Mouse (Mus musculus) macrophage (primary cell): ENCODE measurements at regions not wholly inside any gene's neighbourhood (a gene's known extent, or its start where the extent isn't known, plus 50 kb on each side); places are given as distances from the start of the nearest gene placed in this dataset.

Source experiments
- H3K27ac ChIP-seq: fragments of 350-480 bp; formaldehyde crosslinking; 2 replicates; pipeline ENCODE4 v1.9.0; 2021
- H3K36me3 ChIP-seq: fragments of 350-480 bp; formaldehyde crosslinking; 2 replicates; pipeline ENCODE4 v1.9.0; 2021; ENCODE audit errors: inconsistent target
- H3K4me3 ChIP-seq: fragments of 350-480 bp; formaldehyde crosslinking; 2 replicates; pipeline ENCODE4 v1.9.0; 2021; ENCODE audit errors: inconsistent target
- H3K79me2 ChIP-seq: fragments of 350-480 bp; formaldehyde crosslinking; 2 replicates; pipeline ENCODE4 v1.9.0; 2021; ENCODE audit errors: inconsistent target
- WGBS: methylation state at CpG from one replicate; pipeline ENCODE4 v1.1.7; 2026; ENCODE audit warnings: inconsistent platforms; ENCODE audit not compliant: missing documents; 5-methylcytosine and 5-hydroxymethylcytosine counted together

DNA sequence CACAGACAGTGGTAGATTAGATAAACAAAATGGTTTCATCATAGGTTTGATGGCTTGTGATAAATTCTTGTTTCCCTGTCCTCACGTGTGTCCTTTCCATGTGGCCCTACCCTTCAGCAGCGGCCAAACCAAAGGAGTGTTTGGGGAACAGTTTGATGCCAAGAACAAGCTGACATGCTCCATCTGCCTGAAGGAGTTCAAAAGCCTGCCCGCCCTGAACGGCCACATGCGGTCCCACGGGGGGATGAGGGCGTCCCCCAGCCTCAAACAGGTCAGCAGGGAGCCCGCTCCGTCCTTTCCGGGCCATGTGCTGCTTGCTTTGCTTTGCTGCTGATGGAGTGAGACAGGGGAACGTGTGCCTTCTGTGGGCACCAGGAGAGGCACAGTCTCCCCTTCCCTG is 51.0 kb upstream of the Mrps10 start:
- Histone ChIP-seq H3K4me3 (no peak overlapping the region), H3K27ac (no peak overlapping the region), H3K79me2 (no peaks in the 10 kb centered on the region), H3K36me3 (peaks cover 20% of the 10 kb centered on the region; the same call in 1 of the 2 replicates)
- 91% methylated on average over 11 of the region's 11 CpGs for WGBS

DNA sequence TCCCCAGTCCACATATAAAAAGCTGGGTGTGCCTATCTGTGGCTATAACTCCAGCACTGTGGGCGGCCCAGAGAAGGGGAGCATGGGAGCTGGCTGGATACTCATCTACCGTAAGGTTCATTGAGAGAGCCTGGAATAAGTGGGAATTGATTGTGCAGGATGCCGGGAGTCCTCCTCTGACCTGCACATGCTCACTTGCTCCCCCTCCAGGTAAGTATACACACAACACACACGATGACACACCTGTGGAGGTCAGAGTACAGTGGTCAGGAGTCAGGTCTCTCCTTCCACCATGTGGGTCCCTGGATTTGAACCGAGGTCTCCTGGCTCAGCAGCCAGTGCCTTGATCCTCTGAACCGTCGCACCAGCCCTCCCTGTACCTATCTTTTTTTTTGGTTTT is 55.5 kb upstream of the Mrps10 start:
- Histone ChIP-seq H3K4me3 (no peak overlapping the region), H3K27ac (no peak overlapping the region), H3K79me2 (no peaks in the 10 kb centered on the region), H3K36me3 (peaks cover 20% of the 10 kb centered on the region; the same call in 1 of the 2 replicates)
- WGBS, result 92% methylated on average over 6 of the region's 7 CpGs

DNA sequence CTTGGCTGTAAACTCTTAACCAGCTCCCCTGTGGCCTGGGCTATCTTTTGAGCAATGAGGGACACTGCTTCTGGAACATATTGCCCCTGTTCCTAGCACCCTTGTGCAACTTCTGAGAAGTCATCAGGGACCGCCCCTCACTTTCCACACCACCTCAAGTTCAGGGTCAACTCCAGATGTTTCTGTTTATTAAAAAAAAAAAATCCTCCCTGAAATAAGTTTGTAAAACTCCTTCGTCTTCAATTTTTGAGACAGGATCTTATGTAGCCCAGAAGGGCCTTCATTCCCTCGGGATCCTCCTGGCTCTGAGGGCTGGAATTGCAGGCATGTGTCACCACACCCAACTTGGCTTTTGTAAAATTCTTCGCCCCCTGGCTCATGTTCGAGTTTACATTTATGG is 57.4 kb upstream of the Mrps10 start:
- Histone ChIP-seq H3K36me3 (peaks cover 20% of the 10 kb centered on the region; the same call in 1 of the 2 replicates), H3K27ac (no peak overlapping the region), H3K79me2 (no peaks in the 10 kb centered on the region), H3K4me3 (no peak overlapping the region)
- WGBS, result 93% methylated on average over 3 of the region's 5 CpGs

DNA sequence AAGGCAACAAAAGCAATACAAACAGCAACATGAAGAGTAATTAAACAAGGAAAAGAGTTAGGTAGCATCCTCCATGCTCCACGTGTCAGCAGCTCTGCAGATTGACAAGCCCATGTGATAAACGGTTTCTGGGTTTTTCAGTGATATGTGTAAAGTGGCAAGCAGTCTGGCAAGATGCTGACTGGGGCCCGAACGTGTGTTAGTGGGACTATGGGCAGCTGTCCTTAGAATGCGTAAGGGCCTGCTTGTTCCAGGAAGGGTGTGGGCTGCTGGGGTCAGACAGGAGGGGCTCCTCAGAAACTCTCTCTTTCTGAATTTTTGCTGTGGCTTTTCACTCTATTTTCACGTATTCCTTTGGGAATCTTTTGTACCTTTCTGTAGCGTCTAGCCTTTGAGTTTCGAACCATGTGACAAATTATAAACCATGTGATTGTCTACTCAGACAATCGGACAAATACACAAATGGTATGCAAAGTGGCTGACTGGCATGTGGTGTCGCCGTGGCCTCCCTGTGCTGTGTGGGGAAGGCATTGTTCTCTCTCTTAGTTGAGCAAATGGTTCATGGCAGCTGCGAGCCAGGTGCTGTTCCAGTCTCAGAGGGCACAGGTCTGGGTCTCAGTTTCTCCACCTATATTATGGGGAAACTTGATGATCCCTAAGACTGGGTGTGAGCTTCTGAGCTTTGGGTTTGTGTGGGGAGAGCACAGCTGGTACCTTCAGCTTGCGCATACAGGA is 62.5 kb upstream of the Mrps10 start:
- Histone ChIP-seq H3K36me3 (no peaks in the 10 kb centered on the region), H3K27ac (no peak overlapping the region), H3K4me3 (no peak overlapping the region), H3K79me2 (no peaks in the 10 kb centered on the region; the same call in 1 of the 2 replicates)
- WGBS, result 92% methylated on average over 13 of the region's 13 CpGs

DNA sequence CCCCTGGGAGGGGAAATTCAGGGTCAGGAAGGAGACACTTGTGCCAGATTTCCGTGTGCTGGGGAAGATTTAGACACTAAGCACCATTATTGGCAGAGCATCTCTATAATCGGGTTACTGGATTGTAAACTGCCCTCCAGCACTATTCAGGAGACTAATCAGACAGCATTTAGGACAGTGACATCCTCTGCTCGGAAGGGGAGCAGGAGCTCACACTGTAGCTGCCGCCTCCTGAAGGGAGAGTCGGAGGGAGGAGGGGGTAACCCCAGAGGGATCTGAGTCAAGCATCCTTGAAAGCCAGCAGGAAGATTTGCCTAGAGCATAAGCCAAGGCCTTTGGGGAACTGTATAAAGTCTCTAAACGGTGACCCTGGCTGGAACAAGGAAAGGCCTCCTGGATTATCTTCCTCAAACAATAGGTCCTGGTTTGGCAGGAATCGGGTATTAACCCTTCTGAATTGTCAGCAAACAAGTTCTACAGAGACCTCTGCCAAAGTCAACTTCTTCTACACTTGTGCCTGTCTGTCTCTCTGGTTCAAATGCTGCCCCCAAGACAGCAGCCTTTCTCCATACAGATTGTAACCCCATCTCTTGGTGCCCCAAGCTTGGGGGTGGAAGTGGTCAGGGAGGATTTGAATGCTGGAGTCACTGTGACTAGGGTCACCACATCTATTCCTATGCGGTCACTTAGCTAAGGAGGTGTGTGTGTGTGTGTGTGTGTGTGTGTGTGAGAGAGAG is 64.1 kb upstream of the Mrps10 start:
- Histone ChIP-seq H3K79me2 (peaks cover 11% of the 10 kb centered on the region; the same call in 1 of the 2 replicates), H3K27ac (no peak overlapping the region), H3K36me3 (no peaks in the 10 kb centered on the region), H3K4me3 (no peak overlapping the region)
- 92% methylated on average over 7 of the region's 8 CpGs for WGBS

DNA sequence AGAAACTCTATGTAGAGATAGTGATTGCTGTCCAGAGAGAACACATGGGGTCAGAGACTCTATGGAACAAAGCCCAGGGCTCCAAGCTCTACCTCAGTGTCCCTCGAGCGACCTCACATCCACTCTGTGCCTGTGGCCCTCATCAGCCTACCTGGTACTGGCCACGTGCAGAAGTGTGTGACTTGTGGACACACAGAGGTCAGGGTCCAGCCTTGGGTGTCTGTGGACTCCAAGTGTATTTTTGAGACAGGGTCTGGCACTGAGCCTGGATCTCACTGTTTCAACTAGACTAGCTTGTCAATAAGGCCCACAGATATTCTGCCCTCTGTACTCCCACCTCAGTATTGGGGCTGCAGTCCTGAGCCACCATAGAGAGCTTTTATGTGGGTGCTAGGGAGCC is 65.1 kb upstream of the Mrps10 start:
- Histone ChIP-seq H3K36me3 (no peaks in the 10 kb centered on the region), H3K79me2 (peaks cover 17% of the 10 kb centered on the region), H3K27ac (no peak overlapping the region), H3K4me3 (no peak overlapping the region)
- 97% methylated on average over 3 of the region's 3 CpGs for WGBS

DNA sequence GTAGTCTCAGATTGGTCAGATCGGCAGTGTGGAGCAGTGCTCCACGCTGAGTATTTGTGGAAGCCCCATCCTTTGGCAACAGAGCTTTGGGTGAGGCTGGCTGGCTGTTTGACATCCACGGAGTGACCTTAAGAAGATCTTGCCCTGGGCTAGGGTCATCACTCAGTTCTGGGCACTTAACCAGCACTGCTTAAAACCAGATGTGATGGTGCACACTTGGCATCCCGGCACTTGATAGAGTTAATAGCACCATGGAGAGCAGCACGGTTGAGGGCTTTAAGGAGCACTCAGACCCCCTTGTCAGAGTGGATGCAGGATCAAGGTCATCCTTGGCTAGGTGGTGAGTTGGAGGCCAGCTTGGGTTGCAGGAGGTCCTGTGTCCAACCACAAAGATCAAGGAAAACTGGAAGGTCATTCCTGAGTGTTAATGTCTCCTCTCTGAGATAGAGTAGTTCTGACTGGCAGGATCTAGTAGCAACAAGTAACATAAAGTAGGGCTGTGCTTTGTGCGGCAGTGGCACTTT is 70.2 kb upstream of the Mrps10 start:
- peaks cover 42% of the 10 kb centered on the region for H3K79me2 ChIP-seq
- no peak overlapping the region for H3K4me3 ChIP-seq
- 94% methylated on average over 6 of the region's 6 CpGs for WGBS
- no peak overlapping the region for H3K27ac ChIP-seq
- no peaks in the 10 kb centered on the region for H3K36me3 ChIP-seq

DNA sequence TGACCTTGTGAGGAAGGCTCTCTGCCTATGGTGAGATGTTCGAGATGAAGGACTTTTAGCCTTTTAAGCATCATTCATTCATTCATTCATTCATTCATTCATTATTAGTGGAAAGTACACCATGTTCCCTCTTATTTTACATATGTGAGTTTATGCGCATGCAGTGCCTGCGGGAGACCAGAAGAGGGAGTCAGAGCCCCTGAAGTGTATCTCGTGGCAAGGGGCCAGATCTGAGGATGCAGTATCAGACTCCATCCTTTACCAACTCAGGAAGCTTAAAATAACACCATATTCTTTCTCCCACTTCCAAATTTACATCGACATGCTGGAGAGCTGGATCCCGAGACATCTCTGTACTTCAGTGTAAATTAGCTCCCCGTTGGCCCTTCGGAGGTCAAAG is 70.7 kb upstream of the Mrps10 start:
- Histone ChIP-seq H3K36me3 (no peaks in the 10 kb centered on the region), H3K79me2 (peaks cover 47% of the 10 kb centered on the region), H3K27ac (no peak overlapping the region), H3K4me3 (no peak overlapping the region)
- 96% methylated on average over 8 of the region's 8 CpGs for WGBS

DNA sequence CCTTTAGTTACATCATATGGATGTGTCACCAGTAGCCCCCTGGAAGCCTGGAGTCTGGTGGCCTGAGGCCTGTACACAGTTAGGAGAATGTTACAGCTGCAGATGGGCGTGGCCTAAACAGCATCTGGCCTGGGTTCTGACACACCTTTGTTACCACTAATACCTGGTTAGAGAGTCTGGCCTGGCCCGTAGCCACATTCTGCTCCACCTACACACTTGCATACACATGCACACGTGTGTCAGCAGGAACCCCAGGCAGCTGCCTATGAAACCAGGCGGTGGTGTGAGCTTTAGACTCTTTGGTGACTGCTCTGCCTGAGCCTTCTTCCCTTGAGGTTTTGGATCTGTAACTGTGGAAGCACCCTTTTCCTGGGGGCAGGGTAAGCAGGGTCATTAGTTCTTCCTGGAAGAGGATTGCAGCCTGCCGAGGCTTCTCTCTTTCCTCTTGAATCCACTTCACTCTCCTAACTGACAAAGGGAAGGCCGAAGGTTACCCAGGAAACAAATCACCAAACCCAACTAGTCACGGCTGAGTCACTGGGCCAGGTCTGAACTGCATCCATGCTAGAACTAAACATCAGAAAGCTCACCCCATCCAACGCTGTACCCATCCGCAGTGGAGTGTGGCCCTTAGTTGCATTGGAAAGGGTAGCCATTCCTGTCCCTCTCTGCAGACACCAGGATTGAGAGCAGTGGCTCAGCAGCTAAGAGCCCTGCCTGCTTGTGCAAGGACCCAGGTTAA is 71.8 kb upstream of the Mrps10 start:
- Histone ChIP-seq H3K27ac (peak overlapping the region; percentile 95), H3K79me2 (peaks cover 55% of the 10 kb centered on the region), H3K36me3 (no peaks in the 10 kb centered on the region), H3K4me3 (no peak overlapping the region)
- WGBS, result 82% methylated on average over 9 of the region's 9 CpGs

DNA sequence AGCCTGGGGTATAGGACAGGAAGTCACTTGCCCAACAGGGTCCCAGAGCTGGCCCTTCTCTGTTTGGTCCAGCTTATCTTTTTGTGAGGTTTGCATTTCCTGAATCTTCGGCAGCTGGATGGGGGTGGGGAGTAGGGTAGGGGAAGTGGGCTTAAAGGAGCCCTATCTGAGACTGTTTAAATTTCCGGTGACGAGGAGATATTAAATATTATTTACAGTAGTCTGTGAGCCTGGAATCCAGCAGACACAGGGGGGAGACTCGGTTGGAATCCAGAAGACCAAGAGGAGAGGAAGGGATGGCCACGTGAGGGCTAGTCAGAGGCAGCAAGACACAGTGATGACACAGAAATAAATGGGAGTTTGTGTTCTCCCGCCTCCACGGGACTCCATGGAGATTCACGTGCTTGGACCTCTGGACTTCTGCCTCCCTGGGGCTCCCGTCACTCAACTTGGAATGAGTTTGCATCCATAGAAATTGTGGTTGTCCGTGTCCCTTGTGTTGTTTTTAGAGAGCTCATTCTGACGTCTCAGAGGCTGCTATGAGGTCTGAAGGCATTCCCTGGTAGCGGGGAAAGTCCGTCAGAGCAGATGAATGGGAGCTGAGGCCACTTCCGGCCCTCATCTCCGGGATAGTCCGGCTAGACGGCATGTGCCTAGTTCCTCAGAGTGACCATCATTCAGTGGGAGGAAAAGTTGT is 73.2 kb upstream of the Mrps10 start:
- Histone ChIP-seq H3K36me3 (no peaks in the 10 kb centered on the region), H3K27ac (peak overlapping the region; percentile 95), H3K4me3 (no peak overlapping the region), H3K79me2 (peaks cover 61% of the 10 kb centered on the region)
- 4% methylated on average over 16 of the region's 17 CpGs for WGBS

DNA sequence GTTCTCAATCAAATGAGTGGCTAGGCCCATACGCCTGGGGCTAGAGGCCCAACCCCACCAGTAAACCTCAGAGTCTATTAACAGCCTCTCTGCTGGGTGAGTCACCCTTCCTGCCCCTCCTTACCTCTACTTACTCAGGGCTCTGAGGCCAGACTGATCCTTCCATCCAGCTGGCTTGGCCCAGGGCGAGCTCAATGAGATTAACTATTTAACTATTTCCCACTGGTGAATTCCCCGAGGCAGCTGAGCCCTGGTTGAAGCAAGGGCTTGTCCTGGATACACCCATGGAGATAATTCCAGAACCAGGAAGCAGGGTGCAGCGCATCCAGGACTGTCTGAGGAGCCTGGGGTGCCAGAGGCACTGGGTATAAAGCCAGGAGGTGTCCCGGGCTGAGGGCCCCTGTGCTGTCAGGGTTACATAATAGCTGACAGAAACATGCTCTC is 74.6 kb upstream of the Mrps10 start:
- Histone ChIP-seq H3K4me3 (no peak overlapping the region), H3K27ac (peak overlapping the region; percentile 95), H3K79me2 (peaks cover 50% of the 10 kb centered on the region), H3K36me3 (no peaks in the 10 kb centered on the region)
- 15% methylated on average over 5 of the region's 5 CpGs for WGBS

DNA sequence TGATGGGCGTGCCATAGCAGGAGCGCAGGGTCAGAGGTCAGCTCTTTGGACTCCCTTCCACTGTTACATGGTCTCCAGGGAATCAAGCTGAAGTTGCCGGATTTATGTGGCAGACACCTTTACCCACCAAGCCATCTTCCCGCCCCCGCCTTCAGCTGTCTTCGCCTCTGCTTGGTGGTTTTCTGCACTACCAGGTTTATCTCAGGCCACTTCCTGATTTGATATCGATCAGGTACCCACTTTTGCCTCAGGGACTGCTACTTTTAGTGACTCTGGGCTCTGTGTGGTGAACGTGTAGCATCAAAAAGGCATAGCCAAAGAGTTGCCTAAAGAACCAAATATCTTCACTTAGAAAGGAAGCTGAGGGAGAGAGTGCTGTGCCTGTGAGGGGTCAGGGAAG is 75.5 kb upstream of the Mrps10 start:
- Histone ChIP-seq H3K27ac (peak overlapping the region; percentile 95), H3K79me2 (peaks cover 42% of the 10 kb centered on the region), H3K4me3 (no peak overlapping the region), H3K36me3 (no peaks in the 10 kb centered on the region)
- 74% methylated on average over 8 of the region's 8 CpGs for WGBS

DNA sequence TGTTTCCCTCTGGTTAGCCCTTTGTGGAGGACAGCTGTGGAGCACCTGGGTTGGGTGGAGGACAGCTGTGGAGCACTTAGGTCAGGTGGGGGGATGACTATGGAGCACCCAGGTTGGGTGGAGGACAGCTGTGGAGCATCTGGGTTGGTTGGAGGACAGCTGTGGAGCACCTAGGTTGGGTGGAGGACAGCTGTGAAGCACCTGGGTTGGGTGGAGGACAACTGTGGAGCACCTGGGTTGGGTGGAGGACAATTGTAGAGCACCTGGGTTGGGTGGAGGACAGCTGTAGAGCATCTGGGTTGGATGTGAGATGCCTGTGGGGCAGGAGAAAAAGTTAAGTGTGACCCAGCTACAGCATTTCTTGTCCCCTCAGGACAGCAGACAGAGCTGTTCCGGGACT is 77.1 kb upstream of the Mrps10 start:
- WGBS, result 85% methylated on average over 1 of the region's 1 CpGs
- Histone ChIP-seq H3K27ac (no peak overlapping the region), H3K4me3 (no peak overlapping the region), H3K36me3 (peaks cover 13% of the 10 kb centered on the region; the same call in 1 of the 2 replicates), H3K79me2 (peaks cover 26% of the 10 kb centered on the region)

DNA sequence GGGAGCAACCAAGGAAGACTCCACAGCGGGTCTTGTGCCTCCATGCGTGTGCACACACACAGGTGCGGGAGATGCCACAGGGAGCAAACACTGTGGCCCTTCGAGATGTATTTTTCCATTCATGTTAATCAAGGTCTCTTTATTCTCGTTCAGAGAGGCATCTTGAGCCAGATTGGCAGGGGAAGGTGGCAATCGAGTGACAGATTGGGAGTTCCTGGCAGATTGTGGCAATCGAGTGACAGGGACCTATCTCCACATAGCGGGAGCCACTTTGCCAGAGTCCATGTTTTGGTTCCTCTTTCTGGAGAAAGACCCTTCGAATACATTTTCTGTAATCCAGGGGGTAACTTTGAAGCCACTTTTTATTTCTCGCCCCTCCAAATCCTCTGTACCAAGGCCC is 83.1 kb upstream of the Mrps10 start:
- H3K79me2 ChIP-seq, result no peaks in the 10 kb centered on the region; the same call in 1 of the 2 replicates
- no peak overlapping the region for H3K27ac ChIP-seq
- WGBS, result 82% methylated on average over 10 of the region's 10 CpGs
- H3K4me3 ChIP-seq, result no peak overlapping the region
- peaks cover 13% of the 10 kb centered on the region; the same call in 1 of the 2 replicates for H3K36me3 ChIP-seq
